Mouse (Mus musculus) bone marrow, adult 2 months (tissue): ENCODE measurements around the gene Brd1.

Source experiments
- CTCF ChIP-seq: fragments of 200-500 bp; IDR thresholded peaks from 2 replicates; pipeline ENCODE4 v1.5.1; 2011; ENCODE audit warnings: low read length, control low read depth; ENCODE audit not compliant: control insufficient read depth, insufficient read depth
- POLR2A ChIP-seq: fragments of 200-500 bp; IDR thresholded peaks from 2 replicates; pipeline ENCODE4 v1.6.1; 2011; ENCODE audit warnings: low read depth, mild to moderate bottlenecking, control low read depth, low read length, borderline replicate concordance; ENCODE audit not compliant: control insufficient read depth

DNA sequence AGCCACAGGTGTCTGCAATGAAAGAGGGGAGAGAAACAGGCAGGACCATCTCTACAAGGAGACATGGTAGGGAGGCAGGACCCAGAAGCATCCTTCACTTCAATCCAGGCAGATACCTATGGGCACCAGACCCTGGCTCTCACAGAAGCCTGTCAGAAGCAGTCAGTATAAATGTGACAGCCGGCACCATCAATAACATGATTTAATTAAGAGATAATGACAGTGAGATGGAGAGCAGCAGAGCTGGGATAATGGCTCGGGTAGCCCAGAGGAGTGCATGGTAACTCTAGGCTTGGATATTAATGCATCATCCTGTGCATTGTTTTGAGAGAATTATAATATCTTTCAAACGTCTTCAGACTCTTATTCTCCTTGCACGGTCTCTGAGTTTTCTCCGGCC is 58.0 kb downstream of the Brd1 start:
- no peak for TF ChIP-seq CTCF
- no peak for TF ChIP-seq POLR2A
